Mouse (Mus musculus) embryonic facial prominence, embryonic 11.5 days (tissue): ENCODE results near the gene Atp2b2. TPM values are rescaled to one million over a fixed set of nuclear protein-coding genes. Genes with fewer than 3 reads are reported as not detected.
A peak's percentile ranks its signal among the peaks of the same experiment; 100 is the strongest.

Experiments used
- ATAC-seq: fragments of 200-750 bp; cut with Nextera tagmentation; replicated peaks from 2 replicates; pipeline ENCODE4 v1.8.0; 2017; ENCODE audit warnings: low read depth; ENCODE audit not compliant: insufficient number of reproducible peaks, low FRiP score, low TSS enrichment
- DNase-seq: peaks from one replicate; pipeline ENCODE4 v3.0.0-alpha.2; 2015; ENCODE audit warnings: low spot score
- H3K27ac ChIP-seq: fragments of 300-500 bp; sonication (generic); replicated peaks from 2 replicates; pipeline ENCODE4 v1.5.1; 2014; ENCODE audit warnings: mild to moderate bottlenecking, low read depth, low read length, control low read depth
- H3K27me3 ChIP-seq: fragments of 300-500 bp; sonication (generic); 2 replicates; pipeline ENCODE4 v1.6.1; 2014; ENCODE audit warnings: mild to moderate bottlenecking, low read length, moderate library complexity, mixed read lengths; ENCODE audit not compliant: control insufficient read depth, insufficient read depth
- H3K36me3 ChIP-seq: fragments of 300-500 bp; sonication (generic); replicated peaks from 2 replicates; pipeline ENCODE4 v1.6.1; 2014; ENCODE audit warnings: low read depth, mild to moderate bottlenecking, low read length, moderate library complexity, mixed read lengths; ENCODE audit not compliant: control insufficient read depth, insufficient read depth
- H3K4me1 ChIP-seq: fragments of 300-500 bp; sonication (generic); 2 replicates; pipeline ENCODE4 v1.6.1; 2014; ENCODE audit warnings: low read length, mixed read lengths; ENCODE audit not compliant: control insufficient read depth, insufficient read depth
- H3K4me2 ChIP-seq: fragments of 300-500 bp; sonication (generic); 2 replicates; pipeline ENCODE4 v1.6.1; 2014; ENCODE audit warnings: low read depth, mild to moderate bottlenecking, control low read depth, low read length, moderate library complexity
- H3K4me3 ChIP-seq: fragments of 300-500 bp; sonication (generic); 2 replicates; pipeline ENCODE4 v1.5.1; 2014; ENCODE audit warnings: low read depth, low read length, control low read depth
- H3K9ac ChIP-seq: fragments of 300-500 bp; sonication (generic); replicated peaks from 2 replicates; pipeline ENCODE4 v1.6.1; 2014; ENCODE audit warnings: mild to moderate bottlenecking, control low read depth, low read length
- H3K9me3 ChIP-seq: fragments of 300-500 bp; sonication (generic); replicated peaks from 2 replicates; pipeline ENCODE4 v1.6.1; 2016; ENCODE audit warnings: mild to moderate bottlenecking, low read length, inconsistent platforms, mixed read lengths; ENCODE audit not compliant: control insufficient read depth
- WGBS: fragments of 180-500 bp; shearing (Covaris S2); extraction: QIAGEN DNeasy Blood & Tissue Kit; methylation state at CpG from one replicate; pipeline ENCODE4 v1.1.7; 2014; 5-methylcytosine and 5-hydroxymethylcytosine counted together
- polyA plus RNA-seq: library from polyadenylated mRNA; unstranded; fragments of >200 nt; fragmentation: Nextera tagmentation; extraction: Ambion mirVana; gene quantifications from 2 replicates; pipeline ENCODE4 v1.2.1, GENCODE M21; 2014

Atp2b2 gene
- polyA plus RNA-seq, 1 experiment from 2014 or later = 0.95 TPM

- ATAC-seq = no peak
- Histone ChIP-seq H3K27me3 (no peaks in the 10 kb centered on the region), H3K4me3 (no peak overlapping the region), H3K27ac (no peak overlapping the region), H3K36me3 (no peaks in the 10 kb centered on the region), H3K9me3 (no peaks in the 10 kb centered on the region), H3K4me1 (no peaks in the 10 kb centered on the region), H3K9ac (no peak overlapping the region), H3K4me2 (no peak overlapping the region)
- no peak for DNase-seq
- WGBS = 81% methylated on average over 4 of the region's 4 CpGs
Measured at GRCm38 (mm10) chr6:113861375-113861770, 181.0 kb downstream of the Atp2b2 start.

DNA sequence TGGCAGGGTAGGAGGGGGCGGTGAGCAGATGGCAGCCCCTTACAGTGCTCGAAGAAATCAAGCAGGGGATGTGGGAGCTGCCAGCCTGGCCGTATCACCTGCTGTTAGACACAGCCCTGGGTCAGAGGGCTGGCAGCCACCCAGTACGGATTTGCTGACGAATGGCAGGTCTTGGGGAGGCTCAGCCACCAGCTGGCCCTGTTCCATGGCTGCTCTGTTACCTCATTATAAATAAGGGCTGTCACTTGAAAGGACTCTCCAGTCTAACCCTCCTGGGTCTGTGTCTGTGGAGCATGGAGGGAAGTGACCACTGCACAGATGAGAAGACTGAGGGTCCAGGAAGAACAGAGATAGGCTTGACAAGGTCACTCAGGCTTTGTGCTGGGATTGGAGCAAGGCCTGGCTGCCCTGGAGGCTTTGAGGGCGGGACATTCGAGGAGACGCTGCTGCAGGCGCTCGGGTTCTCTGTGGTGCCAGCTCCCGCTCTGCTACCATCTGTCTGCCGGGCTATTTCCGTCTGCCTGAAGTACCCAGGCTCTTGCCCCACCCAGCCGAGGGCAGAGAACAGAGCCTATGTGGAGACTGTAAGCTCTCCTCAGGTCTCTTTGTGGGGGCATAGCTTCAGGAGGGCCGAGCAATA lies 181.6 kb downstream of the Atp2b2 start:
- Histone ChIP-seq H3K4me1 (no peaks in the 10 kb centered on the region), H3K9ac (no peak overlapping the region), H3K9me3 (no peaks in the 10 kb centered on the region), H3K4me3 (no peak overlapping the region), H3K4me2 (no peak overlapping the region), H3K27me3 (no peaks in the 10 kb centered on the region), H3K27ac (no peak overlapping the region), H3K36me3 (no peaks in the 10 kb centered on the region)
- 0 out of 2 replicates have a peak, but pooled peaks have one; percentile 22 for ATAC-seq
- no peak for DNase-seq
- WGBS = 60% methylated on average over 15 of the region's 15 CpGs

DNA sequence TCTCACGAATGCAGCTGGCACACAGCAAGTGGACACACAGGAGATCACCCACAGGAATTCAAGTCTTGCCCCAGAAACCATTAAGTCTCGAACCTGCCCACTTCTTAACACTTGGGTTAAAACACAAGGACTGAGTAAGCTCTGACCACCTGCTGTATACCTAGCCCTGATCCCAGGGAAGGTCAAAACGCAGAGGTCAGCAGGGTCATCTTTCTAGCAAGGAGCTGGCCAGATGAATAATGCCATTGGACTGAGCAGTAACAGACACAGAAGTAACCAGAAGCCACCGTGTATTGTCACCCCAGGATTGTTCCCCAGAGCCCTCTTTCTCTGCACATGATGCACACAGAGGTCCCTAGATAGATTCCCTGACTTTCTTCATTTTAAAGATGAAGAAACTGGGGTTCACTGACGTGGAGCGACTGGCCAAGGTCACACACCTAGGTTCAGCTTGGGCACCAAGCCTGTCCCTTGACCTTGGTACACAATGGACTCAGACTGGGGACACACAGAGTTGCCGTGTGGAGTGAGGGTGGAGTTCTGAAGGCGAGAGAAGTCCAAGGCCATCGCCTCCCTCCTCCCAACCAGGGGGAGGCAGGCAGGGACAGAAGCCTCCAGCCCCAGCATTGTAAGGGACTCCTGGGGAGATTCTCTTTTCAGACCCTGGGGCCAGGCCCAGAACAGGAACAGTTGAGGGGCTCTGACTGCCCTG lies 182.2 kb downstream of the Atp2b2 start:
- no peak overlapping the region for H3K4me2 ChIP-seq
- H3K27ac ChIP-seq = no peak overlapping the region
- H3K36me3 ChIP-seq = no peaks in the 10 kb centered on the region
- DNase-seq (no peak), ATAC-seq (no peak)
- no peaks in the 10 kb centered on the region for H3K9me3 ChIP-seq
- H3K9ac ChIP-seq = no peak overlapping the region
- H3K27me3 ChIP-seq = no peaks in the 10 kb centered on the region
- H3K4me3 ChIP-seq = no peak overlapping the region
- H3K4me1 ChIP-seq = no peaks in the 10 kb centered on the region
- 73% methylated on average over 9 of the region's 9 CpGs for WGBS

- H3K9me3 ChIP-seq = no peaks in the 10 kb centered on the region
- H3K4me1 ChIP-seq = no peaks in the 10 kb centered on the region
- DNase-seq (no peak), ATAC-seq (no peak)
- 90% methylated on average over 9 of the region's 9 CpGs for WGBS
- no peak overlapping the region for H3K9ac ChIP-seq
- H3K27me3 ChIP-seq = no peaks in the 10 kb centered on the region
- H3K36me3 ChIP-seq = no peaks in the 10 kb centered on the region
- H3K4me2 ChIP-seq = no peak overlapping the region
- no peak overlapping the region for H3K27ac ChIP-seq
- H3K4me3 ChIP-seq = no peak overlapping the region
Measured at GRCm38 (mm10) chr6:113858317-113858716, 184.1 kb downstream of the Atp2b2 start.

DNA sequence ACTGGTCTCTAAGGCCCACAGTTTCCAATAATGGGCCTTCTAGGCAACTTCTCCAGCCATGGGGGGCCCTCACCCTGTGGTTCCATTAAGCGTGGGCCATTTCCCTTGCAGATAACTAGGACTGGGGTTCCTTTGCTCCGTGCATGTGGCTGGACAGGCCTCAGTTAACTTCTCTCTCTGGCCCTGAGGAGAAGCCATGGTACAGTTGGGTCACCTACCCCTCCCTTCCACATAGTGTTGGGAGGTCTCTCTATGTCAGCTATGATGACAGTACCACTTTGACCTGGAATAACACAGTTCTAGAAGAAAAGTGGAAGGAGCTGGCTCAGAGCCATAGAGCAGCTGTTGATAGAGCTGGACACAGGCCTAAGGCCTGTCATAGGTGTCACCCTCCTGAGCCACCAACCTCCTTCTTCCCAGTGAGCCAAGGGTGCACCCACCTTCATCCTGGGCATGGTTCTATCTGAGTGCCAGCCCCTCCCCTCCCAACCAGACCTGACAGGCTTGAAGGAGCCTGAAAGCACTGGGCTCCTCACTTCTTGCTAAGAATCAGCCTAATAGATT lies 185.0 kb downstream of the Atp2b2 start:
- DNase-seq = no peak
- no peak for ATAC-seq
- no peak overlapping the region for H3K4me3 ChIP-seq
- H3K4me1 ChIP-seq = no peaks in the 10 kb centered on the region
- no peaks in the 10 kb centered on the region for H3K27me3 ChIP-seq
- no peak overlapping the region for H3K4me2 ChIP-seq
- H3K9ac ChIP-seq = no peak overlapping the region
- 62% methylated on average over 2 of the region's 2 CpGs for WGBS
- H3K36me3 ChIP-seq = no peaks in the 10 kb centered on the region
- no peak overlapping the region for H3K27ac ChIP-seq
- H3K9me3 ChIP-seq = no peaks in the 10 kb centered on the region

DNA sequence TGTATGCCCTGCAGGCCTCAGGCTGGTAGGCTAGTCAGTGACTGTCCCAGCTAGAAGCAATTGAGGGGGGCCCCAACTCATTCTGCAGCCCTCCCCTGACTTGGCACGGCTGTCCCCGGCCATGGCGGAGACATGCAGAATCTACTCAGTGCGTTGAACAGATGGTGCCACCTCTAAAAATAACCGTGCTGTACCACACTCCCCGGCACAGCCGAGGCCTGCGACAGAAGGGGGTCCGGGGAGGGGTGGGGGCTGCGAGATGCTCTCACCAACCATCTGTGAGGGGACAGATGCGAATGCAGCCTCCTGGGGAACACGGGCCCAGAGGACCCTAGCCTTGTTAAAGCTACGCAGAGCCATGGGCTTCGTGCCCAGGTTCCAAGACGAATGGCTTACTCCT lies 185.6 kb downstream of the Atp2b2 start:
- 85% methylated on average over 15 of the region's 15 CpGs for WGBS
- DNase-seq (no peak), ATAC-seq (no peak)
- H3K27me3 ChIP-seq = no peaks in the 10 kb centered on the region
- no peak overlapping the region for H3K4me3 ChIP-seq
- H3K4me1 ChIP-seq = no peaks in the 10 kb centered on the region
- no peak overlapping the region for H3K4me2 ChIP-seq
- no peaks in the 10 kb centered on the region for H3K36me3 ChIP-seq
- H3K9me3 ChIP-seq = no peaks in the 10 kb centered on the region
- no peak overlapping the region for H3K27ac ChIP-seq
- no peak overlapping the region for H3K9ac ChIP-seq

DNA sequence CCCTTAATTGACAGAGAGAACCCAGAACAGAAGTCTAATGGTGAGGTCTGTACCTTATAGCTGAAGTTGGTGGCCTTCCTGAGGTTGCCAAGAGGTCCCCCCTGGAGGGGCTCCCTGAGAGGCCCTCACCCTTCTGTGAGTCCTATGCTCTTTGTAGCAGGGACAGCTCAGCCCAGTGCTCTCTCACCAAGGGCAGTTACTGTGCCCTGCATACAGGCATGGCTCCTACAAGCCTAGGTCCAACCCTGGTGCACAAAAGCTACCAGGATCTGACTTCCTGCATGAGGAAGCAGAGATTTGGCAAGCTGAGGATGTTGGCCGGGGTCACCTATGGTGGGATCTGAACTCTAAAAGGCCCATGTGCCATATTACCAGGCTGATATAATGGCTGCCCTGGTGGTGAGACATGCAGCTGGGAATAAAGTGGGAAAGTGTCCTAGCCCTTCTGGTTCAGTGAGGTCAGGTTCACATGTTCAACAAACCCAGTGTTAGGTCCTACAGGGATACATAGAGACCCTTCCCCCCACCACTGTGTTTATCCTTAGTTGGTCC lies 186.2 kb downstream of the Atp2b2 start:
- Histone ChIP-seq H3K27me3 (no peaks in the 10 kb centered on the region), H3K4me2 (no peak overlapping the region), H3K4me3 (no peak overlapping the region), H3K27ac (no peak overlapping the region), H3K9me3 (no peaks in the 10 kb centered on the region), H3K4me1 (no peaks in the 10 kb centered on the region), H3K9ac (no peak overlapping the region), H3K36me3 (no peaks in the 10 kb centered on the region)
- WGBS = 86% methylated on average over 1 of the region's 1 CpGs
- ATAC-seq (no peak), DNase-seq (no peak)

GRCm38 (mm10) chr6:113855581-113855980 lies 186.8 kb downstream of the Atp2b2 start:
- H3K9ac ChIP-seq = no peak overlapping the region
- no peaks in the 10 kb centered on the region for H3K4me1 ChIP-seq
- no peak overlapping the region for H3K4me2 ChIP-seq
- DNase-seq = no peak
- H3K27ac ChIP-seq = no peak overlapping the region
- H3K27me3 ChIP-seq = no peaks in the 10 kb centered on the region
- no peak overlapping the region for H3K4me3 ChIP-seq
- ATAC-seq = no peak
- no peaks in the 10 kb centered on the region for H3K36me3 ChIP-seq
- no peaks in the 10 kb centered on the region for H3K9me3 ChIP-seq
